Mouse (Mus musculus): Measurements from ENCODE around the gene Glrx.
"Not testable (repeated sequence)": the region's sequence is repeated elsewhere in the genome, so short reads cannot be mapped to it uniquely, and the experiment has no call there.

Glrx gene

DNA sequence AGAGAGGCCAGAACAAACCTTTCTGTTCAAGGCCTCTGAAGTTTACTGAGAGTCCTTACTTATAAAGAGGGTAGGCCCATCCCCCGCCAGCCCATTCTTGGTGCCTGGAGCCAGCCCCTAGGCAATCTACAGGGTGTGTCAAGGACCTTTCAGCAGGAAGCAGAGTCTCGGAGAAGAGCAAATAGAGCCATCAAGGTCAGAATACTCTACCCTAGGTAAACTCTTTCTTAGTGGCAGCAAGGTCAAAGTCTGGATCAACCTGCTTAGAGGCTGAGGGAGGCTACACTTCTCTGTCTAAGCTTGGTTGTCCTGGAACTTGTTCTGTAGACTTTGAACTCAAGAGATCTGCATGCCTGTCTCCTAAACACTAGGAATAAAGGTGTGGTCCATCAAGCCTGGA lies 4.2 kb upstream of the Glrx start:
- DNase-seq (ENCODE audit: low spot score) = no peak

DNA sequence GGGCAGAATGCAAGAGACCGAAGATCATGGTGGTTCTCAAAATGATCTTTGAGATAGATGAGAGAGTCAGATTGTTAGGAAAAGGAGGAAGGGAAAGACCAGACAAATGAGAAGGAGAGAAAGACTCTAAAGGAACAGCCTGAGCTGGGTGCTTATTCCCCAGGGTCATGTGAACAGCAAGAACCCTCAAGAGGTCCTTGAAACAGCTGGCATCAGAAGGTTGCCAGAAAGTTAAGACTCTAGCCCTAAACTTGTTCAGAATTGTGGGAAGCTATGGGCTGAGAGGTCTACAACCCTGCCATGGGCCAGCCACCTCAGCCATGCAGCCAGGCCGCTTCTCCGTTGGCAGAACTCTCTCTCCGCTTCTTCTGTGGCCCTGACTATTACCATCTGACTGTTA lies 1.2 kb upstream of the Glrx start:
- no peak for DNase-seq (ENCODE audit: low spot score)

DNA sequence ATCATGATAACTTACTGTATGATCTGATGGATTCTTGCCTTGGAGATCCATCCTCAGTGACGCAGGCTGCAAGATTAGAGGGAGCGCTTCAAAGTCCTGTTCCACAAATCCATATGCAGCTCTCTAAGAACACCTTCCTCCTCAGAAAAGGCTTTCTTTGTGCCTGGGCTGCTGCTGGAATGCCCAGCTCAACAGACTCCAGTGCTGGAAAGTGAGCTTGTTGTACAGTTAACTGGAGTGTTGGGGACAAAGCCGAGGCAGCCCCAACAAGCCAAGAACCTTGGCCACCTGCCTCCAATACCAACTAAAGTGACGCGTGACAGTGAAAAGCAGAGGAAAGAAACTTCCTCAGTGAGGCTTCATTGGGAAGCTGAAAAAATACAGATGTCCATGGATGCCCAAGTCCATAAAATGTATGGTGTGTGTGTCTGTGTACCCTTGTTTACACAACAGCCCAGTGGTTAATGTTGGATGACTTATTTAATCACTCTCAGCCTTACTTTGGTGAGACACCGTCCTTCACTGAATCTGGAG lies 1.2 kb downstream of the Glrx start:
- DNase-seq (ENCODE audit: low spot score) = no peak

DNA sequence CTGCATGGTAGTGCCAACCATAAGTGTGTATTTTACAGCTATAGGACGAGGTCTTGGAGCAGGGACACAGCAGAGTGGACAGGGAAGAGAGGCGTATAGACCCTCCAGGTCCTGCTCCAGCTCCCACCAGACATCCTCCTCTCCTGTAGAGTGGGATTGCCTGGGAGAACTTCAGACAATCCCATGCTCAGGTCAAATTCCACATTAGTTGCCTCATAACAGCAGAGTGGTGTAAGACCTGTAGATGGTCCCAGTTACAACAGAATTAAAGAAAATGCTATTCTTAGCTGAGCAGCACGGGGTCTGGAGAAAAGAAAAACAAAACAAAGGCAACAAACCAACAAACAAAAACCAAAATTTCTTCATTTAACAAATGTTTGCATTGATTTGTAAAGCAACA lies 2.3 kb downstream of the Glrx start:
- no peak for DNase-seq (ENCODE audit: low spot score)

DNA sequence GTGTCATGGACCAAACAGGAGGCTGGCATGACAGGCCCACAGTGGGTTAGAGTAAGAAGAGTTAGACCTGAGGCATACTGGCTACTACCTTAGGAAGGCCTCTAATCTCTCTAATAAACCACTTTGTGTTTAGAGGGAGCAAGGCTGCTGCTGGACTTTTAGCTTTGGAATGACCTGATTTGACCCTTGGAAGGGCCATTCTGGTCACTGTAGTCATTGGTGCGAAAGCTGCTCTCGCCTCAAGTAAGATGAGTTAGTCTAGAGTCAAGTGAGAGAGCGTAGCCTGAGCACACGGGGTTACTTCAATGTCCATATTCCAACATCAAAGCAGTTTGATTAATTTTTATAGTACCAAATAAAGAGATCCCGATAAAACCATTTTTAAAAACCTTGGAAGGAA lies 3.7 kb downstream of the Glrx start:
- no peak for DNase-seq (ENCODE audit: low spot score)

DNA sequence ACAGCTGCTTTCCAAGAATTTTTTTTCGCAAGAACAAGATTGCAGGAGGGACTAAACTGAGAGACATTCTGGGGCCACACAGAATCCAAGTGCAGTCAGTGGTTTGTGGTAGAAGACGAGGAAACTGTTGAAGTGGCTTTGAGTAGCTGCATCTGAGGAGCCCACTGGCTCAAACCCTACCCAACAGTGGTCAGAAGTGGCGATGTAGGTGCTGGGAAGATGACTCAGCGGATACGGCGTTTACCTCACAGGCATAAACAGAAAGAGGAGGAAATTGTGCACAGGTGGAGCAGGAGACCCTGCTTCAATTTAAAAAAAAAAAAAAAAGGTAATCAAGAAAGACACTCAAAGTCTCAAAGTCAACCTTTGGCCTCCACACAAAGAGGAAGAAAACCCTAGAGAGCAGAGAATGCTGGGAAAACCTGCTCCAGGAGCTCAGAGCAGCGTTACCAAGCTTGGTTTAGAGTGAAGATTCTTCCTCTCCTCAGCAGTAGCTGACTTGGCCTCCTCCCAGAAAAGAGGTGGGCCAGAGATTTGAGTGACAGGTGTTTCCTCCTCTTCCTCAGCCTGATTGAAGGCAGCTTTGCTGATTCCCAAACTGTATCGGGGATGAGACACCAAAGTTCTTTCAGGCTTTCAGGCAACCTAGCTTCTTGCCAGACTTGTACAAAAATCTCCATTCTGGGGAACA lies 4.5 kb downstream of the Glrx start:
- no peak for DNase-seq (ENCODE audit: low spot score)

DNA sequence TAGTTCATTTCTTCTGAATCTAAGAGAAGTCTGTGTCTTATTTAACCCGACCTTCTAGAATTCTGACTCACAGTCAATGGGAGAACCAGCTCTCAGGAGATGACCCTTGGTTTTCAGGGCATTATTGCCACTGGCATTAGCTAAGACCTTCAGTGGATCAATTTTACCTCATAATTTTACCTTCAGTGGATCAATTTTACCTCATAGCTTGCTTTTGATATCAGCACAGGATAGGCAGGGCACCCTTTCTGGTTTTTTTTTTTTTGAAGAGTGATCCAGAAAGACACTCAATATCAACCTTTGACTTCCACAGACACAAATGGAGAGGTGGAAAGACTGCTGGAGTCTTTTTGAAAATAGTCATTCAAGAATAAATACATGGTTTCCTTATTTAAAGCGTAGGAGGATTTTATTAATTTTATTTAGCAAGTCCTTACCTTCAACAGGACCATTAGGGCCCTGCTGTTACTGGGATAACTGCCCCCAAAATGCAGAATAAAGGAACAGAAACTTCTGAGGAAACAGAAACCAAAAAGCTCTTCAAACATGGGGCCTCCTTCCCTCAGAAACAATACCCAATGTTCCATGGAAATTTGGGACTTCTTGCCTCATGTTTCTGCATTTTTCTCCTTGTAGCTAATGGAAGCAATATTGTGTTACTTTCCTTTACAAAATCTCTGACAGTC lies 5.3 kb downstream of the Glrx start:
- DNase-seq (ENCODE audit: low spot score) = no peak

DNA sequence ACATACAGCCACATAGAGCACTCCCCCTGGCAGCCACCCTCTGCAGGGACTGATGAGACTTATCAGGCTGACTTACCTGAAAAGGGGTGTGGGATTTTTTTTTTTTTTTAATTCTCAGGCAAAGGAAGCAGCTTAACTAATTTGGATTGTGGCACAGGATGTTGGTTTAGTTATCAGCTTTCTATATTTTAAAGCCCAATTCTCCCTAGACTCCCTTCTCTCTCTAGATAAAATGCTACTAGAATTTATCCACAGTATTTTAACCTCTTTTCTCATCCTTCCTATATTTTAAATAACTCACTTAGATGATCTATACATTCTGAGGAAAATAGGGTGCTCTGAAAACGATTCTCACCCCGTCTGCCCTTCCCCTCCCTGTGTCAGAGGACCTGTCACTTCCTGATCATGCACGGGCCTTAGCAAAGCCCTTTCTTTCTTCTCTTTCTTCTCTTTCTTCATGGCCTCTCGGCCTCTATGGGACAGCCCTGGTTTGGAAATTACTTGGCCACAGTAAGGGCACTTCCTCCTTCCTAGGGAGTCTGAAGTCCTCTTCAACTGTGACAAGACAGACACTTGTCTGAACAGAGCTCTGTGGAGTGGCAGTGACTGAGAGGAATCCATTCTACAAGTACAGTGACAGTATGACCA lies 6.0 kb downstream of the Glrx start:
- no peak for DNase-seq (ENCODE audit: low spot score)

DNA sequence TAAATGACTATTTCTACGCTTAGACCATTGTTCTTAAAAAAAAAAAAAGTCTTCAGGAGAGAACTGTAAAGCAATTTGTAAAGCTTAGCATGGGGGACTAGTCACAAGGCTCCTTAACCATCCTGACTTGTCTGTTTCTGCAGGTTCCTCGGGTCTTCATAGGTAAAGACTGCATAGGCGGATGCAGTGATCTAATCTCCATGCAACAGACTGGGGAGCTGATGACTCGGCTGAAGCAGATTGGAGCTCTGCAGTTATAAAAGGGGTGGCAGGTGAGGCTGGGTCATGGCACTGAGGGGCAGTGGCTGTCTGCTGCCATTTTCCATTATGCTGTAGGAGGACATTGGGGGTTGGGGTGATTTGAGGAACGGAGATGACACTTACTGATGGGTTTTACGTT lies 7.4 kb downstream of the Glrx start:
- no peak for DNase-seq (ENCODE audit: low spot score)

DNA sequence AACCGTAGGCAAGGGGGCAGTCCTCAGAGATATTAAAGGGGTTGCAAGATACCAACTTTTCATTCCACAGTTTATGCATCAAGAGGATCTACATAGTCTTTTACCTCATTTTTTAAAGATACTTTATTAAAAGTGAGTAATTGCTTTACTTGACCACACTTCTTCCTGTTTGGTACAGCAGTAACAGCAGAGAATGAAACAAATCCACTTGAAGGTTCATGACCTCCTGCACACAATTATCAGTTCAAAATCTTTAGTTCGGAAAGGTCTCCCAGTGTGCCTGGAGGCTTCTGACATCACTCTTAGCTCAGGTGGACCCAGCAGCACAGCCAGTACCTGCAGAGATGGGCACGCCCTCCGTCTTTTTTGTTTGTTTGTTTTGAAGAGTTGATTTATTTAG lies 12.4 kb downstream of the Glrx start:
- no peak for DNase-seq (ENCODE audit: low spot score)

DNA sequence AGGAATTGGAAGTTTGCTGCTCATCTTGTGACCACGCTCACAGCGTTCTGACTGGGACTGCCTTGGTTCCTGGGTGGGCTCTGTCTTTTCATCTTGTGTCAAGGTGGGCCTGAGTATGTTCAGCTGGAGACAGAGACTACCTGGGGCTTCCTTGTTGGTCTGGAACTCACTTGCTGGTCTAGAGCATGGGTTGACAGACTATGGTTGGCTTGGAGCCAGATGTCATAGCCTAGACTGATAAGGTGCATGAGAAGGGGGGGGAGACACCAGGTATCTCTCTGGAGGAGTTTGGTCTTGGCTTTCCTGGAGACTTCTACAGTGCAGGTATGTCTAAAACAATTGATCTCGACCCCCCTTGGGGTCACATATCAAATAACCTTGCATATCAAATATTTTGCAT lies 13.4 kb downstream of the Glrx start:
- no peak for DNase-seq (ENCODE audit: low spot score)

DNA sequence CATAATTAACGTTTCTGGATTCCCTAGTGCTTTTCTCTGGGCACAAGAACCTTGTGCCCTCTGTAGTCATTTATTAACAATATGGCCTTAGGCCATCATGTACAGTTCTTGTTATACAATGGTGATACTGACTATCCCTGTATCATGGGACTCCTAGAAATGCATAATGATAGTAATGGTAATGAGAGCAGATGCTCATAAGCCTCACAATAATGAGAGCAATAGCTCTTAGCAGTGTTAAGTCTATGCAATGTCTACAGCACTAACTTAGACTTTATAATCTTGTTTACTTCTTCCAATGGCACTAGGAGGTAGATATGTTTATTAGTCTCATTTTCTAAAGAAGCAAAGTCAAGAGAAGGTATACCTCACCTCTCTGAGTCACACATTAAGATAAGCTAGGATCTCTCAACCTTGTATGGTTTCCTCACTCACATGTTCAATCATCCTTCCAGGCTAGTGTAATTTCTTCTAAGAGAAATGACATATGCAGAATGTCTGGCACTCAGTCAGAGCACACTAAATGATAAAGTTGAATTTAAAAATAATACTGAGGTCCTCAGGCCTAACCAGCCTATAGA lies 19.7 kb downstream of the Glrx start:
- no peak for DNase-seq (ENCODE audit: low spot score)

DNA sequence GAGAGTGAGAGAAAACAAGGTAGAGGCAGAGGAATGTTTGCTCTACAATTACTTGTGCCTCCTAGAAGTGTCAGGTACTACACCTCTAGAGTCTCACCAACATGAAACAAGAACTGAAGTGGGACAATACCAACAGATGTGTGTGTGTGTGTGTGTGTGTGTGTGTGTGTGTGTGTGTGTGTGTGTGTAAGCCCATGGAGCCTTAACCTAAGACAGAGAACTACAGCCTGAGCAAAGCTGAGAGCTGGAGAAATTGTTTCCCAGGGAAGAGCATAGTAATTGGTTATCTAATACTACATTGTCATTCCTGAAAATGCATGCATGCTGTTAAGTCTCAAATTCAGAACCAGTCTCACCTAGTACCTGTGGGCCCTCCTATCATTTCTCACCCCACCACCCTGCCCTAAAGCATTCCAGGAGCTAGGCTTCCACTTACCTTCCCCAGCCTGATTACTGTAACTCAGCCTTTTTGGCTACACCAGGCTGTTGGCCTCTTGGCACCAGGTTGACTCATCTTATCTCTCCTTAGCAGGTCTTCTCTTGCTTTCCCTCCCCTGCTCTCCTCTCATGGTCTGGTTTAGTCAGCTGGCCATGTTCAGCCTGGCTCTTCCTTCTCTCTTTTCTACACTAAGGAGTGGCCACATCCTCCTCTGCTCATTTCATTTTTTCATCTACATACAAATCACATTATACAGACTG lies 26.0 kb downstream of the Glrx start:
- no peak for DNase-seq (ENCODE audit: low spot score)

DNA sequence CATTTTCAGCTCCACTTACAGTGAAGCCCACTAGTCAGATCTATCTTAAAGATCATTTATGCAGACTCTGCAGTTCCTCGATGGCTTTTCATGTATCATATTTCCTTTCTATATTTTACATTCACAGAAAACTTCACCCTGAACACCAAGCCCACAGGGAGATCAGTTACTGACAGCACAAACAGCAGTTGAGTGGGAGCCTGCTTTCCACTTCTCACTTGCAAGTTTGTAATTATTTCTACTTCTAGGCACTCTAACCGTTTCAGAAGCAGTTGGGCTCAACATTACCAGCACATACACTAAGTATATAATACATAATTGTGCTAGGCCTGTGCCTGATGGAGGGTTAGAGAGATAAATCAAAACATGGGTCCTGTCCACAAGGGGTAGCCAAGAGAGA lies 28.2 kb downstream of the Glrx start:
- DNase-seq (ENCODE audit: low spot score) = no peak

DNA sequence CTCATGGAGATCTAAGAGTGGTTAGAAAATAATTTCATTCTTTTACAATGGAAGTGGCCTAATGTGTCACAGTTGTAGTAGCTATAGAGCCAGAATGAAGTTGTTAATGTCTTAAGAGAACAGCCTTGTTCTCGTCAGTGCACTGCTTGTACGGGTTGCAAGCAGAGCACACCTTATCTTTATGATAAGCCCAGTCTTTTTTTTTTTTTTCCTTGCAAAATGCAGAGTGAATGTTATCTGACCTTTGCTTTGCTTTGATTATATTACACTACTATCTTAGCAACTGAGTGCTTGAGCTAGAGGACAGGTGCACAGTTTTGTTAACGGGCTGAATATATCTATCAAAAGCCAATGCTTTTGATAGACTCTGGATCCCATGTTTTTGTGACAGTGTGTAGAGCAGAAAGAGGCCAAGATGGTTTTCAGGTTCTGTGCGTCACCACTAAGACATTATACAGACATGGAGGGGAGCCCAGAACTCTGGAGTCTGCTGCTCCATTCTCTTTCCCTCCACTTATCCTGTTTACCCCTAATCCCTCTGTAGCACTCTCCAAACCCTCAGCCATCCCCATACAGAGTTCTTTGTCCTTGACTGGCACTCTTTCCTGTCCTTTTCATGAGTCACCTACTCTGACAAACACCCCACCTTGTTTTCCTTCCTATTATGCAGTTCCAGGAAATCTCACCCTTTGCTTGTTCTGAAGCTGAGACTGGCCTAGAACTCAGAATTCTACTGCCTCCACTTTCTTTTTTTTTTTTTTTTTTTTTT lies 35.1 kb downstream of the Glrx start:
- DNase-seq (ENCODE audit: low spot score) = no peak

DNA sequence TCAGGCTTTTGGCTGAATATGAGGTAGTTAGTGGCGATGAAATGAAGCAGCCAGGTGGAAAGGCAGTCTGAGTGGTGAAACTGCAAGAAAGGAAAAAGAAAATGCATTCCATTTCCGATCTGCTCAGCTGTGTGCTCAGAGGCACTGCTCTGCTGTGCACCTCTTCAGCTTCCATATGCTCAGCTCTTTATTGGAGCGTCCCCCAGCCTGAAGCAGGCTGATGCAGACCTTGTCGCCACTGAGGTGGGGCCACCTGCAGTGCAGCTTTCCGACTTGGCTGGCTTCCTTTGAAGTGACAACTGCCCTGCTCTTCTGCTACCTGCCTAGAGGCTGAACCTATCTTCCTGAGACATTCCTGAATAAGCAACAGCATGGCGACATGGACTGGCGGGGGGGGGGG lies 36.5 kb downstream of the Glrx start:
- DNase-seq (ENCODE audit: low spot score) = not testable (repeated sequence)

DNA sequence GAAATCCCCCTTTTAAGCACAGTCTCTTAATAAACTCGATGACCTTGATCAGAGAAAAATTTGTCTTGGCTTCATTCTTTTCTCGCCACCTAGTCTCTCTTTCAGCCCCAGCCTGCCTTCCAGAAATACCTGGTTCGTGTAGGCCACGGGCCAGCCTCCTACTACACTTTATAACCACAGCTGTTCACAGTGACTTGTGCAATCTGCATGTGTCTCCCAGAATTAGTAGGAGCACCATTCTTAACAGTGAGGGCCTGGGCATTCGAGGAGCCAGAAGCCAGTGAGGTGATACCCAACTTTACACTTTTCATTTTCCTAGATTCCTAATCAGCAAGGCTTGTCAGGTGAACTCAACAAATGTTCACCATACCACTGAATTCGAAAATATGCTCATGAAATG lies 36.9 kb downstream of the Glrx start:
- no peak for DNase-seq (ENCODE audit: low spot score)

DNA sequence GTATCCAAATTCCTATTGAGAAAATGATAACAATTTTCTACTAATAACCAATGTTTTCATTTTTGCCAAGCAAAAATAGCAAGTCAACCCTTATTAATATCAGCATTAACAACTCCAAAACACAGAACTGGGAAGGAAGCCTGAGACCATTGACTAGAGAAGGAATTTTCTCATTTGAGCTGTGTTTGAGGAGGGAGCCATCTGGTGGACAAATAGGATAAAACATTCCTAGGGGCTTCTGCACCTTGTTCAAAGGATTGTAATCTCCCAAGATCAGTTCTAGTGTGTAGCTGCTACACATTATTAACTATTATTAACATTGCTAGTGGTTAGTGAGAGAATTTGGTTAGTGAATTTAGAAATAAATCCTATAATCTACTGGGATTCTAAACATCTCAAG lies 38.2 kb downstream of the Glrx start:
- peak; percentile 56 for DNase-seq (ENCODE audit: low spot score)

DNA sequence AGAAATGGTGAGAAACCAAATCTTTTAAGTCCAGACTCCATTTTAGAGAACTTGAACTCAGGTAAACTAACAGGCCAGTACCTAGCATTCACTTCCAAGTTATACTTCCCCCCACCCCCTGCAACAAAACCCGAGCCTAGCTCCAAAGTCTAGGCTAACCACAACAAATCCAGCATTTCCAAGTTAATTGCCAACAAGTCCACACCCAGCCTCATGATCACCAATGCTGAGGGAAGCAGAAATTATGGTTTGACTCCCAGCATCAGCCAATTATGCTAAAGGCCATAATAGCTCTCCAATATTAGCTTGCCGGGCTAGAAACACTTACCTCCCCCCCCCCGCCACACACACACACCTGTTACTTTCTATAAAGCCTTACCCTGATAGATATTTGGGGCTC lies 40.1 kb downstream of the Glrx start:
- DNase-seq (ENCODE audit: low spot score) = no peak

DNA sequence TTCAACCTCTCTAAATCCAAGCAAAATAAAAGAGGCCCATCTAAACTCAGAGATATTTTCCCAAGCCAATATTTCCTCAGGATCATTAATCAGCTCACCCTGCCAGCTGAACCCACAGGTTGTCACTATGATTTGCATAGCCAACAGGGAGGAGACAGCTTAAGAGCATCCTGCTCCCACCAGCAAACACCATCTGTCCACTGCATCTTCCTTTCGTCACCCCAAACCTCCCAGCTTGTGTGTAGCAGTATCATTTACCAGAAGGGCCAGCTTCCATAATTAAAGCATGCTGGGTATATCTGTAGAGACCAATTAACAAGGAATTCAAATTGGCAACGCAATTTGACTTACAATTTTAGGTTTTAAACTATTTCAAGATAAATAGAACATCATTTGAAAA lies 40.8 kb downstream of the Glrx start:
- DNase-seq (ENCODE audit: low spot score) = no peak

DNA sequence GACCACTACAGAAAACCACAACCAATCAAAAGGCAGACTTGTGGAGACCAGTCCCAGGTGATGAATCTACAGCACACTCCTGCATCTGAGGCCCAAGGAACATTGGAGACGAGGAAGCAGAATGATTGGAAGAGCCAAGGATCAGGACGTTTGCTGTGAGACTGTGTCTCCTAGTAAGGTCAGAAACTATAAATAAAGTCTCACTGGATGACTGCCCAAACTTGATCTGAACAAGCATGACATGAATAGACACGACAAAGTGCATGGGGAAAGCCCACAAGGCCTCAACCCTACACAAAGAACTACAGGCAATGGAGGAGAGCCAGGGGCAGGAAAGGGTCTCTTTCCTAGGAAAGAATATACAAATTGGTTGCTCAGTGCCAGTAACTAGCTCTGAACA lies 44.1 kb downstream of the Glrx start:
- no peak for DNase-seq (ENCODE audit: low spot score)

DNA sequence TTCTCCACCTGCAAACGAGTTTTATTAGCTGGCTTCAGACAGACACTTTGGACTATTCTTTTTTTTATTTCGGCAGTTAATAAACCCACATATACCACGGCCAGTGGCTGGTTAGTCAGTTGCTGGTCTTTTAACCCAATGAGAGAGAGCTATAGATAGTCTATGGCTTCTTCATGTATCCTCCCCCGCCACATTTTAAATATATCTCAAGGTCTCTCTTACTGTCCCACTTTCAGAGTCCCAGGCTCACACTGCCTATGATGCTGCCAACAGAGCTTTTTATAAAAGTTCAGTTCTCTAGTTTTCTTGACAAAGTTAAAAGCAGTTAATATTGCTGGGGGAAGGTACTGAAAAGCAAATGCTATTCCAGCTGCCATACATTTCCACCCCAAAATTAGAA lies 52.2 kb downstream of the Glrx start:
- DNase-seq (ENCODE audit: low spot score) = no peak

All from MN1 (cell line).